Mouse (Mus musculus) layer of hippocampus, postnatal 25 days (tissue): Measurements from ENCODE around the gene Map2. TPM values are rescaled to one million over a fixed set of nuclear protein-coding genes. Genes with fewer than 3 reads are reported as not detected.

Experiments
- DNase-seq, 2 experiments: peaks; one replicate each; pipeline ENCODE4 v3.0.0; 2022; ENCODE audit warnings: mixed read lengths in 2 of 2, low spot score in 1 of 2; ENCODE audit errors: extremely low spot score in 1 of 2
- total RNA-seq, 2 experiments: library from RNA; stranded (reverse); gene quantifications; 2 replicates each; pipeline ENCODE4 v1.2.3; 2021

Gene Map2
- total RNA-seq, 2 experiments from 2014 or later, result 974 to 1,066 TPM

GRCm38 (mm10) chr1:66196240-66196639 is 21.2 kb downstream of the Map2 start:
- DNase-seq, result no peak

GRCm38 (mm10) chr1:66196716-66197115 is 21.6 kb downstream of the Map2 start:
- no peak for DNase-seq

GRCm38 (mm10) chr1:66205517-66205916 is 30.4 kb downstream of the Map2 start:
- DNase-seq, result no peak

- no peak for DNase-seq
Measured at GRCm38 (mm10) chr1:66206904-66207303, 31.8 kb downstream of the Map2 start.

- DNase-seq, result peak in 1 of 2 experiments; percentile 17
Measured at GRCm38 (mm10) chr1:66211074-66211791, 36.2 kb downstream of the Map2 start.

GRCm38 (mm10) chr1:66221497-66221896 is 46.4 kb downstream of the Map2 start:
- DNase-seq, result no peak

- no peak for DNase-seq
Measured at GRCm38 (mm10) chr1:66223331-66223730, 48.3 kb downstream of the Map2 start.

GRCm38 (mm10) chr1:66226372-66227368 is 51.6 kb downstream of the Map2 start:
- peak in 1 of 2 experiments; percentile 18 for DNase-seq

- DNase-seq, result no peak
Measured at GRCm38 (mm10) chr1:66228205-66228604, 53.1 kb downstream of the Map2 start.

GRCm38 (mm10) chr1:66230345-66230744 is 55.3 kb downstream of the Map2 start:
- no peak for DNase-seq

- DNase-seq, result no peak
Measured at GRCm38 (mm10) chr1:66231963-66232362, 56.9 kb downstream of the Map2 start.

- DNase-seq, result no peak
Measured at GRCm38 (mm10) chr1:66244910-66245309, 69.8 kb downstream of the Map2 start.

- no peak for DNase-seq
Measured at GRCm38 (mm10) chr1:66251649-66252332, 76.7 kb downstream of the Map2 start.

- no peak for DNase-seq
Measured at GRCm38 (mm10) chr1:66252333-66252724, 77.3 kb downstream of the Map2 start.

- no peak for DNase-seq
Measured at GRCm38 (mm10) chr1:66263220-66263619, 88.1 kb downstream of the Map2 start.

GRCm38 (mm10) chr1:66266231-66266924 is 91.3 kb downstream of the Map2 start:
- no peak for DNase-seq

GRCm38 (mm10) chr1:66277663-66278062 is 102.6 kb downstream of the Map2 start:
- DNase-seq, result no peak

GRCm38 (mm10) chr1:66279222-66280009 is 104.3 kb downstream of the Map2 start:
- DNase-seq, result no peak

- DNase-seq, result no peak
Measured at GRCm38 (mm10) chr1:66280152-66280551, 105.1 kb downstream of the Map2 start.
